Mouse (Mus musculus): ENCODE measurements at regions not wholly inside any gene's neighbourhood (a gene's known extent, or its start where the extent isn't known, plus 50 kb on each side); places are given as distances from the start of the nearest gene placed in this dataset.
A peak's percentile ranks its signal among the peaks of the same experiment; 100 is the strongest.
"Not testable (repeated sequence)": the region's sequence is repeated elsewhere in the genome, so short reads cannot be mapped to it uniquely, and the experiment has no call there.

DNA sequence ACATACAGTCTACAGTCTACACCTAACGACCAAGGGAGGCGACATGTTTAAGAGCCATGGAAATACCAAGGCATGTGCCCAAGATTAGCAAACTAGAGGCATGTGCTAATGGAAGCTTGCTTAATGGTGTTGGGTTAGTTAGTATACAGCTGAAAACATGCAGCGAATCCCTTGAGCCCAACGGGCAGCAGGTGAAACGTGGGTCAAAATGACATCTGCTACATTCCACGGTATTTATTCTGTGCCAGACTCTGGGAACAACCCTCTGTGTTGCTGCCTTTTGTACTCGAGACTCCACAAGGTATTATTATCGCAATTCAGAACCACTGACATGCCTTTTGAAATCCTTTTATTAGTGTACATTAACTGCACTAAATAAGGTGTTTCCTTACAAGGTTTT lies 188.1 kb upstream of the Rhobtb1 start:
- DNase-seq, result no peak

GRCm38 (mm10) chr10:68965271-68965670 lies 186.0 kb upstream of the Rhobtb1 start:
- no peak for DNase-seq

GRCm38 (mm10) chr10:68967976-68968968 lies 183.0 kb upstream of the Rhobtb1 start:
- DNase-seq, result no peak

DNA sequence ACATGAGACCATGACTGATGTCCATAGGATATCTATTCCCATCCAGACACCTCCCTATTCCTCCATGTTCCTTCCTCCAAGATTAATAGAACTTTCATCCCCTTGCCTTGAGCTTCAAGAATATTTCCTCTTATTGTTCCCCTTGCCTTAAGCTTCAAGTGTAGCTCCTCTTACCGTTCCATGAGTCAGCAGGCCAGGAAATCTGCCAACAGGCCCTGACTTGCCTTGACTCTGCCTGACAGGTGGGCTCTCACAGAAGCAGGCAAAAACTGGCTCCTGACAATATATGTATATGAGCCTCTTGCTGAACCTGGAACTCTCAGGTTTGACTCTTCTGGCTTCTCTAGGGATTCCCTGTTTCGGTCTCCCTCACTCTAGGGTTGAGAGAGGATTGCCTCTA lies 180.7 kb upstream of the Rhobtb1 start:
- DNase-seq, result no peak

DNA sequence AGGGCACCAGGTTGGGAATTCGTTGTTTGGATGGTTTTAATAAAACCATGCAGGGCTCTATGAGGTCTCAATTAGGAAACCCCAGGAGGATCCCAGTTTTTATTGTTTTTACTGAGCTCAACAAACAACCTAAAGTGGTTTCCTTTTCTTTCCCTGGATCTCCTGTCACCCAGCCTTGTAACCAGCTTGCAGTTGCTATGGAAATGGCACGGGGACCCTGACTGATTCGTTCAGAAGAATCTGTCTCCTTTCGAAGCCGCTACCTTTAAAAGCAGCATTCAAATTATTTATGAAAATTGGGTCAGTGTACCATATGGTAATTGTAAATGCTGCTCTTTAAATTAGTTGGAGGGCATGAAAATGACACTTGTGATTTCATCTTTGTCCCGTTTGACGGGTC lies 176.5 kb upstream of the Rhobtb1 start:
- DNase-seq, result no peak

DNA sequence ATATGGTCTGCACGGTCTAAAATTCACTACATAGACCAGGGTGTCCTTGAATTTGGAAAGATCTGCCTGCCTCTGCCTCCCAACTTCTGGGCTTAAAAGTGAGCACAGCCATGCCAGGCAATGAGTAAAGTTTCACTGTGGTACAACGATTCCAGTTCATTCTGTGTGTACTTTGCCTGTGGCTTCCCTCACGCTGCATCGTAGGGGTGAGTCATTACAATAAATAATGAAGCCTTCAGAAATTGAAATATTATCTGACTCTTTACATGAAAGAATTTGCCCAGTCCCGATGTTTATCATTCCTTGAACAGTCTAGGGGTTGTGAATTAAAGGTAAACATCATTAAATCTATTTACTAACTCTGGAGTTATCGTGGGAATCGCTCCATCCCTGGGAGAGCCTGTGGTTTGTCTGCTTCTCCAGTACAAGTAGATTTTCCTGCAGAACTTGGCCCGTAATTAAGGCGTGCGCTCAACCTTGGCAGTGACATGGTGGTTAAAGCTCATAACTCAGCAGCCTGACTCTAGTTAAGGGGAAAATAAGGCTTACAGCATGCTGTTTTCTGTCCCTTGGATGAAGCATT lies 174.7 kb upstream of the Rhobtb1 start:
- DNase-seq, result no peak

DNA sequence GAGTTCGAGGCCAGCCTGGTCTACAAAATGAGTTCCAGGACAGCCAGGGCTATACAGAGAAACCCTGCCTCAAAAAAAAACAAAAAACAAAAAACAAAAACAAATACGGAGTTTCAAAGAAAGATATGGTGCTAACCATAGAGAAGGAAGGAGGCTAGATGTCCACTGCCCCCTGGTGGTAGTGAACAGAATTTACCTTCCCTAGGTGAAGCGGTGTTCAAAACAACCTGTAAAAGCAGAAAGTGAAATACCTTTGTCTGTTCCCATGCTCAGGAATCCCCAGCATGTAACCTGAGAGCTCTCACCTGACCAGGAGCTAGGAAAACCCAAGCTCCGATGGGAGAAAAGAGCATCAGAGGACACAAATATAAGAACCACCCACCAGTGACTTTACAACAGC lies 173.1 kb upstream of the Rhobtb1 start:
- DNase-seq, result peak; percentile 48 to 52

DNA sequence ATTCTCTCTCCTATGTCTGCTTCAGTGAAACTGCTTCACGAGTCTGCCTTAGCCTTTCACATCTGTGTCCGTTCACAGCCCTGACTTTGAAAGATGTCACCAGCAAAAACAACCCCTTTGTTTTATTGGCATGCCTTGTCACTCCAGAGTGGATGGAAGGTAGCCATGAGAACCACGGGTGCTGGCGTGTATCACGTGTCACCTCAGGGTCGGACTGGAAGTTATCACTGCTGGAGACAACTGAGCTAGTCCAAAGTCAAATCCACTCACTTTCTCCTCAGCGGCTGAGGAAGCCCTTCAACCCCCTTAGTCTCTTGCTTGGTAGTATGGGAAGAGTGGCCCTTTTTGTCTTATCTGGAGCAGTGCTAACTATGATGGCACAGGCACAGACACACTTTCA lies 171.3 kb upstream of the Rhobtb1 start:
- DNase-seq, result no peak

- no peak for DNase-seq
These were observed 168.9 kb upstream of the Rhobtb1 start for GRCm38 (mm10) chr10:68982288-68982687.

GRCm38 (mm10) chr10:68990584-68990983 lies 160.7 kb upstream of the Rhobtb1 start:
- no peak for DNase-seq

DNA sequence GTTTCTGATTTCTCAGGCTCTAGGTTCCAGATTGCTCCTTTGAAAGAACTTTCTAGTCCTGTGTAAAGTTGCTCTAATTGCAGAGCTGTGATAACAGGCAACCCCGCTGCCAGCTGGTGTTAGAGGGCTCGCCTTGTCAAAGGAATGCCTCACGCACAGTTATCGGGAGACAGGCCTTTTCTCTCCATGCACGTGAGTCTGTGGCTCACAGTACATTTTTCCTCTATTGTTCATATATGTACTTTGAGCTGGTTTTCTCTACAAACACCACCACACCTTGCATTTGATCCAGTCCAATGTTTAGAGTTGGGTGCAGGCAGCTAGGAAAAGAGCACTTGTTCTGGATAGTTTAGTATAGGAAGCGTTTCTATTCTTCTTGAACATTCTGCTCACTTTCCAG lies 151.6 kb upstream of the Rhobtb1 start:
- no peak for DNase-seq

- no peak for DNase-seq
These were observed 149.4 kb upstream of the Rhobtb1 start for GRCm38 (mm10) chr10:69001654-69002435.

- peak; percentile 81 to 83 for DNase-seq
These were observed 145.9 kb upstream of the Rhobtb1 start for GRCm38 (mm10) chr10:69005199-69005872.

DNA sequence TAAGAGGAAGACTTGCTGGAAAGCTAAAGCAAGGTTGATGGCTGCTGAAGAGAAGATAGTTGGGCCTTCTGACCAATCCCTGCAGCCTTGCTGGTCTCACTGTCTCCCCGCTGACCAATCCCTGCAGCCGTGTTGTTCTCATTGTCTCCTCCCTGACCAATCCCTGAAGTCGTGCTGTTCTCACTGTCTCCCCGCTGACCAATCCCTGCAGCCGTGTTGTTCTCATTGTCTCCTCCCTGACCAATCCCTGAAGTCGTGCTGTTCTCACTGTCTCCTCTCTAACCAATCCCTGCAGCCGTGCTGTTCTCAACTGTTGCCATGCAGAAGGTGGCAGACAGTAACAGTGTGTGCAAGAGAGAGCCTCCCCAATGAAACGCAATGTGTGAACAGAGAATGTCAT lies 142.6 kb upstream of the Rhobtb1 start:
- not testable (repeated sequence) for DNase-seq

- peak; percentile 12 to 21 for DNase-seq
These were observed 130.2 kb upstream of the Rhobtb1 start for GRCm38 (mm10) chr10:69020811-69021743.

GRCm38 (mm10) chr10:69033410-69033809 lies 117.8 kb upstream of the Rhobtb1 start:
- no peak for DNase-seq

DNA sequence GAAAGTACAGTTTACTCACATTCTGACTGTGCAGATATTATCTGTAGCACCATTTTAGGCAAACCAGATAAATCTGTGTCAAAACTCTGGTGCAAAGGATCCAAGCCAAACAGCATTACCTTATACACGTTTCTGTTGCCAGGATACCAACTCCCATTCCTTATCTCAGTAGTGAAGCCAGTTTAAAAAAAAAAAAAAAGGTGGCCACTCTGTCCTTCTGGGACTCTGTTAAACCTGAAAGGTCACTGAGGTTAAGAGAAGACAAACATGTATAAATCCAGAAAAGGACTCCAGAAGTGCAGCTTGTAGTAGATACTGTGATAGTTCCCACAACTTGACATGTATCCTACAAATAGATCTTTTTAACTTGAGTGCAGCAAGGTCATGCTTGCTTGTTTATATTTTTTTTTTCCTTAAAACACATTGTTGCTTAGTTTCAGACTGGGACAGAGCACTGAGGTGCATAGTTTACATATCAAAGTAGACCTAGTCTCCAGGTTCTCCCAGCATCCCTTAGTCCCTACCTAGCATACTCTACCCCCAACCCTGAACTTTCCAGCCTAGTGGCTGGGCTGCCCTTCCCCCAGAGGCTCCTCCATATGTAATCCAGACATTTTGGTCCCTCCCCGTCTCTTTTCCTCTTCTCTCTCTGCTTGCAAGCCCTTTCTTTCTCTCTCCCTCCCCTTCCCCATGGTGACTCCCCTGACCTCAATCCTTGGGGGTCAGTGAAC lies 116.7 kb upstream of the Rhobtb1 start:
- no peak for DNase-seq

DNA sequence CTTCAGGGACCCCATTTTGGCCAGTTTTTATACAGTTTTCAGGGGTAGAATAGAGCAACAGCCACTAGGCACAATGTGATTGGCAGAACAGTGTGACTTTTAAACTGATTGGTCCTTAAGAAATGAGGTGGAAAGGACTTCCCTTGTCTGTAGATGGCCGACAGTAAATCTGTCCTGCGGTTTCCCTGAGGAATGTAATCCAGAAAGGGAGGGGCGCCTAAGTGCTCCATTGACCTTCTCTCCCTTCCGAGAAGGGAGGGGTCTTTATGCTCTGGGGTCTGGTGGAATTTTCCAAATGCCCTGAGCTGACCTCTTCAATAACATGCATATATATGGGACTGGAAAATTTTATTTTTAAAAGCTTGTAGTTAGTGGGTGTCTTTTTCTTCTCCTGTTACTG lies 115.7 kb upstream of the Rhobtb1 start:
- not testable (repeated sequence) for DNase-seq

DNA sequence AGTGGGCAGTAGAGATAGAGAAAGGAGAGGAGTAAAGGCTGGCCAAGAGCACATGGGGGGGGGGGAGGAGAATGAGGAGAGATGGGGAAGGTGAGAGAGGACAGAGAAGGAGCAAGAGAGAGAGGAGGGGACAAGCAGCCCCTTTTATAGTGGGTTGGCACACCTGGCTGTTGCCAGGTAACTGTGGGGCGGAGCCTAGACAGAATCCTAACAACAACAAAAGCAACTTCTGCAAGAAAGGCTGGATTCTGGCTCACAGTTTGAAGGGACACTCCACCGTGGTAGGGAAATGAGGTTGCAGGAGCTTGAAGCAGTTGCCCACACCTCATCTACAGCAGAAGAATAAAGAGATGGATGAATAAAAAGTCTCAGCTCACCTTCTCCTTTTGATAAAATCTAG lies 115.1 kb upstream of the Rhobtb1 start:
- DNase-seq, result no peak

GRCm38 (mm10) chr10:69044171-69044651 lies 107.0 kb upstream of the Rhobtb1 start:
- no peak for DNase-seq

GRCm38 (mm10) chr10:69045275-69045674 lies 106.0 kb upstream of the Rhobtb1 start:
- DNase-seq, result no peak

Measured in B cell, adult 2 months (primary cell).